Mouse (Mus musculus) hindbrain, embryonic 13.5 days (tissue): ENCODE results near the gene Tmprss11g. TPM values are rescaled to one million over a fixed set of nuclear protein-coding genes. Genes with fewer than 3 reads are reported as not detected.

Experiments
- polyA plus RNA-seq: library from polyadenylated mRNA; unstranded; fragments of >200 nt; fragmentation: Nextera tagmentation; extraction: Ambion mirVana; gene quantifications from 2 replicates; pipeline ENCODE4 v1.2.1, GENCODE M21; 2015

The Tmprss11g gene
- polyA plus RNA-seq, 1 experiment from 2014 or later: not detected

Other genes with a start within 250 kb of the Tmprss11g start
- not detected in 2 replicates for gene Tmprss11c, start 229.3 kb downstream of the Tmprss11g start, polyA plus RNA-seq
- not detected in 2 replicates for gene Tmprss11d, start 145.2 kb downstream of the Tmprss11g start, polyA plus RNA-seq
- not detected in 2 replicates for gene Tmprss11a, start 49.6 kb downstream of the Tmprss11g start, polyA plus RNA-seq
- gene Tmprss11f, start 113.8 kb upstream of the Tmprss11g start, polyA plus RNA-seq: not detected in 2 replicates
- not detected in 2 replicates for gene Tmprss11b, start 157.8 kb upstream of the Tmprss11g start, polyA plus RNA-seq
- gene Tmprss11e, start 227.2 kb upstream of the Tmprss11g start, polyA plus RNA-seq: not detected in 2 replicates